Mouse (Mus musculus) heart, adult 8-10 months (tissue): ENCODE data around the gene Gm7029. TPM values are rescaled to one million over a fixed set of nuclear protein-coding genes. Genes with fewer than 3 reads are reported as not detected.
A peak's percentile ranks its signal among the peaks of the same experiment; 100 is the strongest.

ENCODE experiments used
- DNase-seq: peaks from one replicate; pipeline ENCODE4 v3.0.0; 2022; ENCODE audit warnings: low spot score
- microRNA-seq: library from miRNA; unstranded; fragments of <30 nt; microRNA quantifications from one replicate; pipeline ENCODE4 v1.2.0, GENCODE M21; 2022
- total RNA-seq, 4 experiments: library from RNA; stranded (reverse); gene quantifications; 2 replicates each; pipeline ENCODE4 v1.2.4; 2022

Gene Gm7029
- total RNA-seq, 4 experiments from 2014 or later = not detected

- DNase-seq = no peak
These were observed 39.6 kb downstream of the Gm7029 start for GRCm38 (mm10) chr17:33913264-33913663.

- no peak for DNase-seq
These were observed 40.3 kb downstream of the Gm7029 start for GRCm38 (mm10) chr17:33913905-33914304.

- DNase-seq = no peak
These were observed 41.3 kb downstream of the Gm7029 start for GRCm38 (mm10) chr17:33914969-33915391.

GRCm38 (mm10) chr17:33915671-33916250 lies 42.1 kb downstream of the Gm7029 start, which contains the start of the genes Tapbp and Zbtb22:
Tapbp (plus strand) TSS chr17:33915899.
Zbtb22 (plus strand) TSS chr17:33915904.
- DNase-seq = peak; percentile 98

GRCm38 (mm10) chr17:33916294-33916693 lies 42.7 kb downstream of the Gm7029 start:
- DNase-seq = no peak

GRCm38 (mm10) chr17:33916847-33917655 lies 43.4 kb downstream of the Gm7029 start:
- no peak for DNase-seq

- no peak for DNase-seq
These were observed 44.1 kb downstream of the Gm7029 start for GRCm38 (mm10) chr17:33917656-33918292.

- DNase-seq = peak; percentile 44
These were observed 44.9 kb downstream of the Gm7029 start for GRCm38 (mm10) chr17:33918293-33919203.

- DNase-seq = peak; percentile 86
These were observed 46.0 kb downstream of the Gm7029 start for GRCm38 (mm10) chr17:33919351-33920281.

- DNase-seq = peak; percentile 82
These were observed 46.9 kb downstream of the Gm7029 start for GRCm38 (mm10) chr17:33920282-33921097.

- no peak for DNase-seq
These were observed 47.7 kb downstream of the Gm7029 start for GRCm38 (mm10) chr17:33921361-33921760.

Small RNA genes lying within 50 kb of the gene (microRNA-seq; reads per million reads assigned to microRNA genes)
- not detected for gene Gm27740

Other genes with a start within 250 kb of the Gm7029 start
- 10 to 100 TPM in 1 of 4 experiments, 1 to 10 TPM in 3; 7.0 to 11.4 (median 8.8) TPM for gene Zfp414, start 244.7 kb upstream of the Gm7029 start, total RNA-seq
- gene Pram1, start 235.8 kb upstream of the Gm7029 start, total RNA-seq = under 1 TPM in 2 of 4 experiments, not detected in 2; 0.27 to 0.31 TPM
- gene Hnrnpm, start 187.0 kb upstream of the Gm7029 start, total RNA-seq = 10 to 100 TPM; 76.0 to 96.9 (median 84.0) TPM
- gene March2, start 155.2 kb upstream of the Gm7029 start, total RNA-seq = 100 to 1,000 TPM; 126 to 160 (median 136) TPM
- 100 to 1,000 TPM; 248 to 275 (median 267) TPM for gene Rab11b, start 113.3 kb upstream of the Gm7029 start, total RNA-seq
- gene Angptl4, start 92.0 kb upstream of the Gm7029 start, total RNA-seq = 1 to 10 TPM; 2.9 to 9.8 (median 8.3) TPM
- 10 to 100 TPM; 44.4 to 64.9 (median 51.3) TPM for gene Kank3, start 63.3 kb upstream of the Gm7029 start, total RNA-seq
- gene Rps28, start 49.3 kb upstream of the Gm7029 start, total RNA-seq = 100 to 1,000 TPM; 691 to 822 (median 750) TPM
- gene Ndufa7, start 49.3 kb upstream of the Gm7029 start, total RNA-seq = 100 to 1,000 TPM; 676 to 749 (median 700) TPM
- 10 to 100 TPM; 28.9 to 33.6 (median 33.2) TPM for gene Cd320, start 30.7 kb upstream of the Gm7029 start, total RNA-seq
- gene Kifc1, start 16.8 kb downstream of the Gm7029 start, total RNA-seq = 1 to 10 TPM in 1 of 4 experiments, under 1 TPM in 3; 0.31 to 1.9 (median 0.51) TPM
- not detected for gene Platr17, start 31.3 kb downstream of the Gm7029 start, total RNA-seq
- gene Daxx, start 35.6 kb downstream of the Gm7029 start, total RNA-seq = 10 to 100 TPM; 11.5 to 16.2 (median 13.7) TPM
- 100 to 1,000 TPM in 2 of 4 experiments, 10 to 100 TPM in 2; 96.8 to 113 (median 105) TPM for gene Tapbp, start 42.1 kb downstream of the Gm7029 start, total RNA-seq
- gene Zbtb22, start 42.1 kb downstream of the Gm7029 start, total RNA-seq = 10 to 100 TPM; 18.1 to 21.0 (median 19.3) TPM
- 10 to 100 TPM; 29.8 to 35.1 (median 34.1) TPM for gene Rgl2, start 55.7 kb downstream of the Gm7029 start, total RNA-seq
- gene Pfdn6, start 66.5 kb downstream of the Gm7029 start, total RNA-seq = 10 to 100 TPM; 62.7 to 82.9 (median 71.1) TPM
- 10 to 100 TPM; 10.1 to 12.8 (median 11.6) TPM for gene Wdr46, start 66.8 kb downstream of the Gm7029 start, total RNA-seq
- 1 to 10 TPM in 3 of 4 experiments, under 1 TPM in 1; 0.89 to 2.6 (median 1.6) TPM for gene B3galt4, start 77.7 kb downstream of the Gm7029 start, total RNA-seq
- gene Vps52, start 82.0 kb downstream of the Gm7029 start, total RNA-seq = 10 to 100 TPM; 35.6 to 45.0 (median 41.6) TPM
- gene Rps18, start 82.2 kb downstream of the Gm7029 start, total RNA-seq = 100 to 1,000 TPM; 373 to 430 (median 408) TPM
- gene H2-K1, start 126.5 kb downstream of the Gm7029 start, total RNA-seq = 100 to 1,000 TPM; 111 to 163 (median 123) TPM
- gene Ring1, start 150.8 kb downstream of the Gm7029 start, total RNA-seq = 10 to 100 TPM; 11.9 to 18.1 (median 14.1) TPM
- 100 to 1,000 TPM; 134 to 149 (median 137) TPM for gene H2-Ke6, start 154.2 kb downstream of the Gm7029 start, total RNA-seq
- gene Slc39a7, start 157.8 kb downstream of the Gm7029 start, total RNA-seq = 10 to 100 TPM; 64.1 to 79.1 (median 73.2) TPM
- gene Rxrb, start 158.0 kb downstream of the Gm7029 start, total RNA-seq = 10 to 100 TPM; 33.4 to 46.3 (median 42.3) TPM
- gene Col11a2, start 165.6 kb downstream of the Gm7029 start, total RNA-seq = 1 to 10 TPM in 3 of 4 experiments, under 1 TPM in 1; 0.87 to 1.3 (median 1.2) TPM
- gene H2-Oa, start 218.5 kb downstream of the Gm7029 start, total RNA-seq = under 1 TPM in 2 of 4 experiments, not detected in 2; 0.25 to 0.28 TPM
- gene H2-DMa, start 245.7 kb downstream of the Gm7029 start, total RNA-seq = 1 to 10 TPM; 2.2 to 3.9 (median 3.7) TPM
- 10 to 100 TPM; 61.0 to 75.7 (median 69.8) TPM for gene Brd2, start 248.8 kb downstream of the Gm7029 start, total RNA-seq